Mouse (Mus musculus) right cerebral cortex, adult 18-20 months (tissue): Measurements from ENCODE around the gene Dlg1.

Source experiments
- DNase-seq: peaks from one replicate; pipeline ENCODE4 v3.0.0; 2022; ENCODE audit warnings: mixed read lengths

The Dlg1 gene

GRCm38 (mm10) chr16:31908959-31909358, 245.7 kb downstream of the Dlg1 start:
- DNase-seq: peak; percentile 80

- DNase-seq: no peak
These were observed 247.1 kb downstream of the Dlg1 start for GRCm38 (mm10) chr16:31910281-31910847.

- no peak for DNase-seq
These were observed 254.5 kb downstream of the Dlg1 start for GRCm38 (mm10) chr16:31917776-31918175.

- DNase-seq: peak; percentile 89
These were observed 255.0 kb downstream of the Dlg1 start for GRCm38 (mm10) chr16:31918248-31918724.

- no peak for DNase-seq
These were observed 261.1 kb downstream of the Dlg1 start for GRCm38 (mm10) chr16:31924368-31924767.
